Mouse (Mus musculus): ENCODE measurements around the gene Slc25a5.
A peak's percentile ranks its signal among the peaks of the same experiment; 100 is the strongest.
"Not testable (repeated sequence)": the region's sequence is repeated elsewhere in the genome, so short reads cannot be mapped to it uniquely, and the experiment has no call there.

Slc25a5 gene

GRCm38 (mm10) chrX:36795424-36796162 lies at the start of gene Slc25a5:
Gene Slc25a5 (plus strand): TSS chrX:36795651.
- peak; percentile 83 for DNase-seq

GRCm38 (mm10) chrX:36746789-36747188 lies 48.7 kb upstream of the Slc25a5 start:
- no peak for DNase-seq

DNA sequence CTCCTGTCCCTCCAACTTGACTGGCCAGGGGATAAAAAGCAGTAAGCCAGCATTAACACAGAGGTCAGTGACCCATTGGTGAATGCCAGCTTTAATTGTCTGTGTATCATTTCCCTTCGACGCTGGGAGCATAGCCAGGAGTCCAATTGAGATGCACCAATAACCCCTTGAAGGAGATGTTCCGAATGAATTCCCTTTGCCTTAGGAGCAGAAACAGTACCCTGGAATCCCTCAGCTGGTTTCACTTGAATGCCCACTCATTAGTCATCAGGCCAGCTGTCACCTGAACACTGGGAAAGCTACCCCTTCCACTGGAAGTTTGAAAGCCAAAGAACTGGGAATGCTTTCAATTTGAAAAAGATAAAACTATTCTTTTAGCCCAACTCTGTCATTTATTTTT lies 46.9 kb upstream of the Slc25a5 start:
- DNase-seq: no peak

DNA sequence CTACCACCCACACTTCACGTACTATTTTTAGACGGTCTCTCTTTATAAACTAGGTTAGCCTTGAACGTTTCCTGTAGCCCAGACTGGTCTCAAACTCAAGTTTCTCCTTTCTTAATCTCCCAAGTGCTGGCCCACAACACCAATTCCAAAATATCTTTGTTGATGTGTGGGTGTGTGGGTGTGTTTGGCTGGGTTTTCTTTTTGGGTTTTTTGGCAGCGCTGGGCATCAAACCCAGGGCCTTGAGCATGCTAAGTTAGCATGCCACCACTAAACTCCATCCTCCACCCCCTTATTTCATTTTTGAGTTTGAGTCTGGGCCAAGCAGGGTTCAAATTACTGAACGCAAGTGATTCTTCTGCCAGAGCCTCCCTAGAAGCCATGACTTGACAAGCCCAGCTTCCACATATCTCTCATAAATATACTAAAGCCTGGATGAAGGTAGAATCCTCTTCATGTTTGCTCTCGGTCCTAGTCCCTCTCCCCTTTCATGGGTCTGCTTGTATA lies 46.1 kb upstream of the Slc25a5 start:
- DNase-seq: no peak

GRCm38 (mm10) chrX:36750591-36750990 lies 44.9 kb upstream of the Slc25a5 start:
- DNase-seq: no peak

- DNase-seq: no peak
These were observed 42.9 kb upstream of the Slc25a5 start for GRCm38 (mm10) chrX:36752586-36752985.

DNA sequence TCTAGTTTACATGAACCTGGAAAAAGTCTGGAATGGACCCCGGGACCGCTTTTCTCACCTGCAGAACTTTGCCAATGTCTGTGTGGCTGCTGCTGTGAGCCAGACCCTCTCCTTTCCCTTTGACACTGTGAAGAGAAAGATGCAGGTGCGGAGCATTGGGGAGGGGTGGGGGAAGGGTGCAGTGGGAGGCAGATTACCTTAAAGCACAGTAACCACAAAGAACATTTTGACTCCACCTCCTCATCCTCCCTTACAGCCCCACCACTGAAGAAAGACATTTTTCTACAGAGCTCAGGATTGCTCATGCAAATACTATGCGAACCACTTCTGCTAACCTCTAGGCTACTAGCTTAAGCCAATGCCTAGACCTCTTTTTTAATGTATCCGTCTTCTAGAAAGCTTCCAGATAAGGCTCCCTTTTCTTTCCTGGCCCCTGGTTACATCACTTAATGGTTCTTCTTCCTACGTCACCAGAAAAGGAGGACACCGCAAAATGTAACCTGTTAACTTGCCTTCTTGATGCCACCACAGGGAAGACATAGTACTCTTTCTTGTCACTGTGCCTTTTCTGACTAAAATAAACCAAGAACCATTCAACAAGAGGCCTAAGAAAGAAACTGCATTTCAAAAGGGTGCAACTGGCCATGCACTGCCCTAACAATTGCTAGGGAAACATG lies 37.5 kb upstream of the Slc25a5 start:
- DNase-seq: no peak

- no peak for DNase-seq
These were observed 36.9 kb upstream of the Slc25a5 start for GRCm38 (mm10) chrX:36758566-36758965.

DNA sequence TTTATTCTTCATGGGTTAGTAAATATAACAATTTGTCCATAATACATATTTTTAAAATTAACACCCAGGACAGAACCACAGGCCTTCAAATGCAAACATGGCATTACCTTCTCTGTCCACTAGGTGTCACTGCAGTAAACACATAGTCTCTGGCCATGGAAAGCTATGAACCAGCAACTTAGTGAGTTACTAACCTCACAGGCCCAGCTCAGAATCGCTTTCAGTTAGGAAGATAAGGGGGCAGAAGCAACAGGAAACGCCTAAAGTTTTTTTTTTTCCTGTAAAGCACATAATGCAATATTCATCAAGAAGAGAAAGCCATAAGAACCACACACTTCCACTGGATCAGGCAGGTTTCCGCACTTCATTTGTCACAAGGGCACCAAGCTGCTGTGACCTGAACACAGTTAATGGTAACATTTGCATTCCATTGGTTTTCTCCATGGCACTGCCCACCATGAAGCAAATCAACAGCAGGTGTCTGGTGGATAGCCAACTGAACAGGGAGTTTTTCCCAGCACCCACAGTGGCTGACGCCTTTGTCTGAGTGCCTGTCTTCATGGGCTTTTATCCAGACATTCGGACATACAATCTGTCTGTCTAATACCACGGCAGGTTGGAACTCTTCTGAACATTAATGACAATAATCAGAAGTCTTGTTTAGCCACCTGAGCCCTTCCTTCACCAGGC lies 34.4 kb upstream of the Slc25a5 start:
- DNase-seq: peak; percentile 58

GRCm38 (mm10) chrX:36762289-36762688 lies 33.2 kb upstream of the Slc25a5 start:
- DNase-seq: no peak

- DNase-seq: no peak
These were observed 32.6 kb upstream of the Slc25a5 start for GRCm38 (mm10) chrX:36762894-36763293.

DNA sequence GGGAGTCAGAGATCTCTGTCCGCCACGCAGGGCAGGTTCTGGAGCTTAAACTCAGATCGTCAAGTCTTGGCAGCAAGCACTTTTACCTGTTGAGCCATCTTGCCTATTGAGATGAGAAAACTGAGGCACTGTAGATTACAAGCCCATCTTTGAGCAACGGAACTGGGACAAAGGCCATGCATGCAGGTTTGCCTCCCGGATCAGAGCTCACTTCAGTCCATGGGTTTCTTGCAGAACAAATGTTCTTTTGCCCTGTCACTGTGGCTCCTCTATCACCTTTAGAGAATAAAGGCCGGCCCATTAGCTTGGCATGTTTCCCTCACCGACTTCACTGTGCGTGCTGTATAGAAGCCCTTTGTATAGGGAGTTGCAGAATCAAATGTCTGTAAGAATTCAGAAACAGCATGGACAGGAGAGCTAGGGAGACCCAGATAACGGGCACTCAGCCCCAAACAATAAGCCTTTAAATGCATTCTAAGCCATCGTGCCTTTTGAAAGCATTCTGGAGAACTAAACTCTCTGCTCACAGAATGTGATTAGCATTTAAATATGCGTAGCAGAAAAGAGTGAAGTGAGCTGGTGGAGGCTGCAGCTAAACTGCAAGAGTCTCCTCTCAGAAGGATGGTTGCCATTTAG lies 32.0 kb upstream of the Slc25a5 start:
- no peak for DNase-seq

DNA sequence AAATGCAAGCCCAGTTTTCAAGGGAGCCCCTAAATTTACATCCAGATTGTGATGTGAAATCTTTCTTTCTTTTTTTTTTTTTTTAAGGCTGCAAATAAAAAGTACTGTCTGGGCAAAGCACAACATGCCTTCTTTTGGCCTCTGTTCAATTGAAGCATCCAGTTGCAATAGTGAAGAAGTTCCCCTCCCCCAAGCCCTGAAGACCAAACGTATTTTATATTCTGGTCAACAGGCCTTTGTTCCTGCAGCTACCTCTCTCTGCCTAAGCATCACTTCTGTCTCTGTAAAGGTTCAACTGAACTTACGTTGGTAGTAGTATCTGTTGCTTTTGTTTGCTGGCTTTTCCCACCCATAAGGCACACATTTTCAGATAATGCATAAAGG lies 31.5 kb upstream of the Slc25a5 start:
- no peak for DNase-seq

- DNase-seq: no peak
These were observed 28.1 kb upstream of the Slc25a5 start for GRCm38 (mm10) chrX:36767386-36767785.

DNA sequence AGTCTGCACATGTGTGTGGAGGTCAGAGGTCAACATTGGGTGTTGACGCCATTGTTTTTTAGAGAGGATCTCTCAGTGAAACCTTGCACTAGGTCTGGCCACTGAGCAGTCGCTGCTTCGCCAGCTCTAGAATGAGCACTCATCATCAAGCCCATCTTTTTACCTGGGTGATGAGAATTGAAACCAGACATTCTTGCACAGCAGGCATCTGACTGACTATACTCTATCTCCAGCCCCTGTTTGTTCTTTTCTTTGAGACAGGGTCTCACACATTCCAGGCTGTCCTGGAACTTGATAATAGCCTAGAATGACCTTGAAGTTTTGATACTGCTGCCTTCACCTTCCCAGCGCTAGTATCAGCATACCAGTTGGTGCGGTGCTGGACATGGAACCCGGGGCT lies 22.9 kb upstream of the Slc25a5 start:
- DNase-seq: no peak

DNA sequence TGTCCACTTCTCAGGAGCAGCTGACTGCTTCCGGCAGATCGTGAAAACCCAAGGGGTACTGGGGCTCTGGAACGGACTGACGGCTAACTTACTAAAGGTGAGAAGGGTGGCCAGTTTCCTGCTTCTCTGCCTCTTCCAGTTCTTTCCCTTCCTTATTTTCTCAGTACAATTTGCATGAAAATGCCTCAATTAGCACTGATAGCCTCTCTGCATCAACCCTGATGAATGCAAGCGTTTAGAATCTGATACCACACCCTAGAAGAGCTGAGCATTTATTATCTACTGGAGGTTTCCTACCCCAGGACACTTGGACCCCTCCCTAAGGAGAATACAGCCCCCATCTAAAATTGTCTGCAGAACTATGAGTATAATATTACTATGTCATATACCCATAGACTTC lies 19.9 kb upstream of the Slc25a5 start:
- DNase-seq: no peak

DNA sequence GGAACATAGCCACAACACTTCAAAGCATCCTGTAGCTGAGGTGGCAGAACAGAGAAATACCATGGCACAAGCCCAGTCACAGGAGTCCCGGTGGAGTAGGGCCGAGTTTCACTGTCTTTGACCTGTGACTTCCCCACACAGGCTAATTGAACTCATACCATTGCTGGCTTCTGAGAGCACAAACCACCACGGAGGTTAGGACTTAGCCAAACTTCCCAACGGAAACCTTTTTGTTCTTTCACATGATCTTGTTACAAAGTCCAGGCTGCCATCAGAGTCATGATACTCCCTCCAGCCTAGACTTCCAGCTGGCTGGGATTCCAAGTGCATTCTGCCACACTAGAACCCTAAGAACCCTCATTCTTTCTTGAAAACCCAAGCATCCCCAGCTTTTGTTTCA lies 17.8 kb upstream of the Slc25a5 start:
- no peak for DNase-seq

DNA sequence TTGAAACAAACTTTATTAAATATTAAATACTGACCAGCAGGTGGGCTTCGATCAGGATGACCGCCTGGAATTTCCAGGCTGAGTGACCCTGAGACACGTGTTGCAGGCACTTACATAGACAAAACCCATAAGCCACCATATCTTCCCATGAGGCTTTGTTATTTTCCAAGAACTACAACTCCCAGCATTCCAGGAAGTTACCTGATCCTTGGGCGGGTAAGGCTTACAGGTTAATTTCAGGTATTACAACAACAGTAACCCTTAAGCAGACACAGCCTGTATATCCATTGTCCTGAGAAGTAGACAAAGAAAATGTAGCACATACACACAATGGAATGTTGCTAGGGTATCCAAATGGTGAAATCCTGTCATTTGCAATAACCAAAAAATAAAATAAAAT lies 6.1 kb upstream of the Slc25a5 start:
- no peak for DNase-seq

DNA sequence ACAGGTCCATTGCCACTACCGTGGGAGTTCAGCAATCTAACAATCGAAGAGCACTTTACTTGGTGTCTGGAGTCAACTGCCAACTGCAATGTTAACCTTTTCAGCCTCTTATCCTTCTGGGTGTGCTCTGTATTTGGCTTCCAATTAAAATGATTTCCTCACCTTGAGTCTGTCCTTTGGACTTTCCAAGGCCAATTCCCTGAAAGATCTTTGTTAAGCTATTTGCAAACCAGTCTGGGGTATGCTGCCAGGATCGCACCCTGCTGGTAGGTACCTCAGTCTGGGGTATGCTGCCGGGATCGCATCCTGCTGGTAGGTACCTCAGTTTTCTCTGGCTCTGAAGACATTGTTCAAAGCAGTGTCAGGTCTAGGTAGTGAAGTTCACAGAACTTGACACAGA lies 880 bp upstream of the Slc25a5 start:
- no peak for DNase-seq

DNA sequence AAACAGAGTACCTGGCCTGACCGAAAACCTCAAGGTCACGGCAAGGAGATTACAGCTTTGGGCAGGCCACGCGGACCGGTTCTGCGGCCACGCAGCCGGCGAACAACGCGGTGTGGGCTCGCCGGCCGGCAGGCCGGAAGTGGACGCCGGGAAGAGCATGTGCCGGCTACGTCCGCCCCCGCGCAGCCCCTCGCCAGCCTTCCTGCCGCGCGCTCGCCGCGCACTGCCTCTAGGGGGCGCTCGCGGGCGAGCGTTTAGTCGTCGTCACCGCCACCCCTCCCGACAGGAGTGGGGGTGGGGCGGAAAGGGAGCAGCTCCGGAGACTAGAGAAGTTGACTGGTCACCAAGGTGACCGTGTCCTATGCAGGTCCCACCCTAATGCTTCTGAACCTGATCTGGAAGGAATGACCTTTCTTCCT lies 721 bp downstream of the Slc25a5 start:
- DNase-seq: peak; percentile 85

GRCm38 (mm10) chrX:36796734-36797133 lies 1.3 kb downstream of the Slc25a5 start:
- not testable (repeated sequence) for DNase-seq

- no peak for DNase-seq
These were observed 3.9 kb downstream of the Slc25a5 start for GRCm38 (mm10) chrX:36799131-36799879.

GRCm38 (mm10) chrX:36803189-36803588 lies 7.7 kb downstream of the Slc25a5 start:
- no peak for DNase-seq

Measured in lung, postnatal 14 days (tissue).